22 mouse cellular contexts compared by ENCODE assay signal in the genomic region with DNA sequence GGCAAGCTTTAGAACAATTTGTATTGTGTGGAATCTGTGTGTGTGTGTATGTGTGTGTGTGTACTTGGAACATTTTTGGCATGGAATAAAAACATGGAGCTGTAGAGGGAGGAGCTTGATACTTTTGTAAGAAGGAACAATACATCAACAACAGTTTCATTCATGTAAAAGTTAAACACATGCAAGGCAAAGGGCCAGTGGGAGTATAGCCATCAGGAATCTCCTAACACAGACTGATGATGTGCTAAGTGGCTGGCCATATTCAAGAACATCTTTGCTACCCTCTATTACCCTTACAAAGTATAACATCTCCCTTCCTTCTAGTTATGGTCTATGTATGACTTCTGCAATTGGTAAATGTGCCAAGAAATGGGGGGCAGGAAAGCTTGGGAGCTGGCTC.
A peak's percentile ranks its signal among the peaks of the same experiment; 100 is the strongest.
DNase-seq lines count a peak whose midpoint lies in the region; ATAC-seq and TF ChIP-seq lines count a peak whose summit lies in the region.
"Had no signal": no experiment of that assay in that cellular context is flagged by ENCODE, and none has a peak within 500 bp of the region (broad histone marks: within the 10 kb centered on the region; RNA-seq: fewer than 3 reads in every experiment).

No protein-coding gene starts in this region.

- no peaks in the 10 kb centered on the region for H3K36me3 ChIP-seq in lung, embryonic 14.5 days (ENCODE audit: insufficient read depth)
- no peaks in the 10 kb centered on the region for H3K36me3 ChIP-seq in lung, embryonic 16.5 days (ENCODE audit: control insufficient read depth, insufficient read depth, low read length)
- H3K36me3 ChIP-seq: embryonic facial prominence, embryonic 10.5 days; embryonic facial prominence, embryonic 12.5 days; forebrain, embryonic 15.5 days; G1E had no signal

- TF ChIP-seq POLR2A in lung, adult 2 months (IDR thresholded peaks at IDR 0.05; ENCODE audit: borderline replicate concordance, extremely low read depth, low read depth, low read length) = no peak

- H3K4me3 ChIP-seq in lung, embryonic 14.5 days (ENCODE audit: low read depth, low read length) = no peak overlapping the region
- no peak overlapping the region for H3K4me3 ChIP-seq in lung, embryonic 16.5 days (ENCODE audit: low read length)
- H3K4me3 ChIP-seq in lung, adult 2 months (replicated peaks; ENCODE audit: extremely low read depth, low read depth, low read length) = no peak overlapping the region
- H3K4me3 ChIP-seq: embryonic facial prominence, embryonic 10.5 days; embryonic facial prominence, embryonic 12.5 days; forebrain, embryonic 13.5 days; forebrain, embryonic 15.5 days had no signal

- no peaks in the 10 kb centered on the region for H3K9me3 ChIP-seq in lung, embryonic 14.5 days (ENCODE audit: low read depth, low read length)
- no peaks in the 10 kb centered on the region for H3K9me3 ChIP-seq in lung, embryonic 16.5 days (ENCODE audit: control insufficient read depth, low read length)
- H3K9me3 ChIP-seq: embryonic facial prominence, embryonic 10.5 days; embryonic facial prominence, embryonic 12.5 days; forebrain, embryonic 13.5 days; forebrain, embryonic 15.5 days; G1E had no signal

- H3K4me2 ChIP-seq in lung, embryonic 14.5 days = no peak overlapping the region
- no peak overlapping the region for H3K4me2 ChIP-seq in lung, embryonic 16.5 days (ENCODE audit: low read depth, low read length)
- H3K4me2 ChIP-seq: embryonic facial prominence, embryonic 12.5 days; forebrain, embryonic 13.5 days; forebrain, embryonic 15.5 days had no signal

- H3K27me3 ChIP-seq in lung, embryonic 14.5 days (ENCODE audit: insufficient read depth, low read length) = no peaks in the 10 kb centered on the region
- H3K27me3 ChIP-seq in lung, embryonic 16.5 days (ENCODE audit: control insufficient read depth, insufficient read depth, low read depth, low read length) = no peaks in the 10 kb centered on the region
- H3K27me3 ChIP-seq: CH12.LX; embryonic facial prominence, embryonic 12.5 days; forebrain, embryonic 13.5 days; forebrain, embryonic 15.5 days; Patski had no signal

- peaks cover 4% of the 10 kb centered on the region; the same call in 1 of the 2 replicates for H3K4me1 ChIP-seq in lung, embryonic 14.5 days (ENCODE audit: insufficient read depth)
- H3K4me1 ChIP-seq in lung, embryonic 16.5 days (replicated peaks; ENCODE audit: control insufficient read depth, insufficient read depth, low read length) = peaks cover 3% of the 10 kb centered on the region; the same call in 1 of the 2 replicates
- peaks cover 2% of the 10 kb centered on the region; the same call in 1 of the 2 replicates for H3K4me1 ChIP-seq in lung, adult 2 months (ENCODE audit: control insufficient read depth, insufficient read depth, low read length)
- H3K4me1 ChIP-seq: embryonic facial prominence, embryonic 12.5 days had no signal

- H3K27ac ChIP-seq in lung, embryonic 14.5 days (ENCODE audit: low read depth) = no peak overlapping the region
- no peak overlapping the region for H3K27ac ChIP-seq in lung, embryonic 16.5 days (ENCODE audit: low read length)
- H3K27ac ChIP-seq: embryonic facial prominence, embryonic 10.5 days; embryonic facial prominence, embryonic 12.5 days; forebrain, embryonic 13.5 days; forebrain, embryonic 15.5 days had no signal

- DNase-seq in lung, embryonic 14.5 days = peak; percentile 85
- DNase-seq in lung, postnatal 14 days = no peak
- no peak for DNase-seq in lung, adult 2 months
- peak; percentile 26 for DNase-seq in lung, postnatal 10 days
- no peak for DNase-seq in lung, postnatal 25 days (ENCODE audit: low spot score)
- DNase-seq: adrenal gland, adult 8-10 months; adrenal gland, postnatal 14 days; adrenal gland, postnatal 36 days; B cell, adult 2 months; cerebellum, adult 11-12 months; cerebellum, adult 2 months; cerebellum, adult 9-10 months had no signal

- H3K9ac ChIP-seq in lung, embryonic 14.5 days = no peak overlapping the region
- H3K9ac ChIP-seq in lung, embryonic 16.5 days (ENCODE audit: low read length) = no peak overlapping the region
- H3K9ac ChIP-seq: embryonic facial prominence, embryonic 12.5 days; forebrain, embryonic 13.5 days; forebrain, embryonic 15.5 days had no signal

- no peak; the same call in 1 of the 2 replicates for TF ChIP-seq CTCF in lung, embryonic 14.5 days (IDR thresholded peaks at IDR 0.05; ENCODE audit: low read depth)
- no peak for TF ChIP-seq CTCF in lung, adult 2 months (IDR thresholded peaks at IDR 0.05; ENCODE audit: insufficient read depth, low read length)

- ATAC-seq in lung, embryonic 14.5 days (ENCODE audit: insufficient read depth) = peak; percentile 78
- ATAC-seq in lung, embryonic 16.5 days (ENCODE audit: low read depth) = peak; percentile 91
- ATAC-seq: activated CD4-positive, CD25-positive, alpha-beta regulatory T cell, adult 4 months; CD4-positive, CD25-positive, alpha-beta regulatory T cell, adult 4 months; forebrain, embryonic 13.5 days; forebrain, embryonic 15.5 days; Patski had no signal

Comparison
In these comparisons a context has a peak if more than half of its experiments do, and no peak if none do; other contexts are left out.
1. DNase-seq: peak in lung, embryonic 14.5 days (single experiment) and lung, postnatal 10 days (single experiment); none in lung, postnatal 14 days (single experiment), lung, adult 2 months (single experiment) and lung, postnatal 25 days (single experiment).